Mouse (Mus musculus): ENCODE data around the gene Chd3. TPM values are rescaled to one million over a fixed set of nuclear protein-coding genes. Genes with fewer than 3 reads are reported as not detected.
A peak's percentile ranks its signal among the peaks of the same experiment; 100 is the strongest.

The Chd3 gene
- 45.7 and 57.3 TPM in 2 replicates for total RNA-seq (2014; fragmentation: Nextera tagmentation)
- 21.0 and 49.2 TPM in 2 replicates for total RNA-seq (2017)

GRCm38 (mm10) chr11:69369215-69369989, at the start of gene Chd3:
Chd3 (minus strand) TSS chr11:69369406.
- ATAC-seq (replicated peaks; ENCODE audit: low FRiP score, low TSS enrichment, poor library complexity, severe bottlenecking): no peak

GRCm38 (mm10) chr11:69417449-69418384, 48.5 kb upstream of the Chd3 start:
- peak; percentile 47 for ATAC-seq (replicated peaks; ENCODE audit: low FRiP score, low TSS enrichment, poor library complexity, severe bottlenecking)

DNA sequence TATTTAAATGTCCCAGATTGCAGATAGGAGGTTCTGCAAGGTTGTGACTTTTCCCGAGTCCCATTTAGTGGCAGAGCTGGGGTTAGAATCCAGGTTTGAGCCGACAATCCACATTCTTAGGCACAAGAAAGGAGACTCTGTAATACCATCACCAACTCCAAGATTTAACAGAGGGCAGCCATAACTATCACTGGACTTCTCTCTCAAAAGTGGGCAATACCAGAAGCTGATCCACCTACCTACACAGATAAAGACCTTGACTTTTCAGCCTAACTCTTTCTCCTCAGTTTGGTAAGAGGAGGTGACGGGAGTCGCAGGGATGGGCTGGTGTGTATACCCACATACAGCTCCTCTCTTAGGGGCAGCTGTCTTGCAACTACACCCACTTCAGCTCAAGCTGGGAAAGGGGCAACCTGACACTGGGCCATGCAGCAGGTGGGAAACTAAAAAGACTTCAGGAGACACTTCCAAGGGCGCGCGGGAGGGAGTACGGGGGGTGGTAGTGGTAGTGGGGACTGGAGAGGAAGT, 47.8 kb upstream of the Chd3 start:
- no peak for ATAC-seq (replicated peaks; ENCODE audit: low FRiP score, low TSS enrichment, poor library complexity, severe bottlenecking)

GRCm38 (mm10) chr11:69416509-69416908, 47.3 kb upstream of the Chd3 start:
- no peak for ATAC-seq (replicated peaks; ENCODE audit: low FRiP score, low TSS enrichment, poor library complexity, severe bottlenecking)

- no peak for ATAC-seq (replicated peaks; ENCODE audit: low FRiP score, low TSS enrichment, poor library complexity, severe bottlenecking)
Measured at GRCm38 (mm10) chr11:69415668-69416451, 46.7 kb upstream of the Chd3 start.

DNA sequence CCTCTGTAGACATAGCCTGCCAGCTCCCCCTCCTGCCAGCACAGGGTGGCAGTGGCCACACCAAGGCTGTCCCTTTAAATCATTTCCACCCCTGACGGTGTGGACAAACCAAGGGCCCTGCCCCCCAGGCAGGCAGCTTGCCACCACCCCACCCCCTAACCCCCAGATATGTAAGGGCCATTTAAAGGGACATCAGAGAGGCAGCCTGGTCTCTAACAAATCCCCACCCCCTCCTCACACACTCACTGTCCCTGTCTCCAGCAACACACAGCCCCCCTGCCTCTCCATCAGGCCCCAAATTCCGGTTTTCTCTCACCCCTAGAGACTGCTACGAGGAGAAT, 46.1 kb upstream of the Chd3 start:
- no peak for ATAC-seq (replicated peaks; ENCODE audit: low FRiP score, low TSS enrichment, poor library complexity, severe bottlenecking)

DNA sequence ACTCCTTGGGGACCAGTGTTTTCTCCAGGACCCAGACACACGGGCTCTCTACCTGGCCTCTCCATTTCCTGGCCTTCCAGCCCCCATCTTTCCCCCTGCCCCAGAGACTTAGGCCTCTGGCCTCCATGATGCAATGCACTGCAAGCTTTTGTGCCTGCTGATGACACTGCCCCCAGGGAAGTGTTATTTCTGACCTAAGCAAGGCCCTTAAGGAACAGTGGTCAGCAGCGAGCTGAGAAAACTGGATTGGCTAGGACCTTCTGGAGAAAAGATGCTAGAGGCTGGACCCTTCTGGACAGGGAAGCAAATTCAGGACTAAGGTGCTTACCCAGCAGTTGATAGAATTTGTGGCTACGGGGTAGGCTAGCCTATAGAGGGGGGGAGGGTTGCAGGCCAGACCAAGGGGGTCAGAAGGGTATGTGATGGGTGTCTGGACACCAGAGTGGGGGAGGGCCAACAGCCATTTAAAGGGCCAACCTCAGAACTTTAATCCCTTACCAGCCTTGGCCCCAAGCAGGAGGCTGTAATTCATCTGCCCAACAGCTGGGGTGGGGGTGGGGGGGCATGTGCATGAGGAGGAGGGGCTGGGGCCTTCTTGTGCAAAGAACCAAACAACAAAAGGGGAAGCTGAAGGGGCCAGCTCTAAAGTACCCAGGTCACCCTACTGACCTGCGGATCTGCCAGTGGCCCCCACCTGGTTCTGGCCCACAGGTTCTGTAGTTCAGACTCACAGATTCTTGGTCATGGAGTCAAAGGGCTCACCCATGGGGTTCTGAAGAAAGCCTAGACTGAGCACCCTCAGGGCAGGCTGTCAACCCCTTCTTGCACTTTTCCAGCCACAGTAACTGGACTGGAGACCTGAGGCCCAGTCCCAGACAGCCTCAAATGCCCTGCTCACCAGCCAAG, 45.5 kb upstream of the Chd3 start:
- ATAC-seq (replicated peaks; ENCODE audit: low FRiP score, low TSS enrichment, poor library complexity, severe bottlenecking): no peak

DNA sequence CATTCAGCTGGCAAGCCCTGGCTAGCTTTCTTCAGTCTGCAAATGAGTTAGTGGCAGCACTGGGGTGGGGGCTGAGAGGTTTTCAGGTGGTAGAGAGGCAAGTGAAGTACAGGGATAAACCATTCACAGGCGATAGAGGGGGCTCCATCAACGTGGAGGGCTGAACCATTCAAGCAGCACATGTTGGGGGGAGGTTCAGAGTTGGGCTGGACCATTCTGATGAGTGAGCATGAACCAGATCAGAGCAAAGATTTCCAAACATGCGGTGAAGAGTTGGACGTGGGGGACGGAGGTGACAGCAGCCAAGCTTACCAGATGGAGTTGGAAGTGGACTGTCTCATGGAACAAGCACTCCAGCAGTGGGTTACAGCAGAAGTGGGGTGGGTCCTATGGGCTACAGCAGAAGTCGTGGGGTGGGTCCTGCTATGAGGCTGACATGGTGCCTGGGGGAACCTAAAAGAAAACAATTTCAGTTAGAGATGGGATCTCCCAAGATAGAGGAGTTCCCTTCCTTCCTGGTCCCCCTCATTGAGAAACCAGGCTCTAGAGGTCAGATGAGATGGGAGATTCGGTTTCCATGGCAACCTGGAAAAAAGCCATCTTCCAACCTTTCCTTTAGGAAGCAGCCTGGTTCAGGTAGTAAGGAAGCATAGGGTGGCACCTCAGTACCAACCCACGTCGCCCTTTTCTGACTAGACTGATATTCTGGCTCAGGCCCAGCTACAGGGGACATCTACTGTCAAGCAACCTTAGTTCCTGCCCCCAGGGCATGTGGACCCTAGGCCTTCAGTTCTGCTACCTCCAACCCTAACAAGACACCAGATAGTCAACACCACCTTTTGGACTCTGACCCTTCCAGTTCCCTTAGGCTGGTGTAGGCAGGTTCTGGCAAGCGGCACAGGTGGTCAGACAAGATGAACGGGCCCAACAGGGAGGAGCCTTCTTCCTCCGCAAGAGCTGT, 44.3 kb upstream of the Chd3 start, which contains the start of gene Kdm6b:
Kdm6b (minus strand) TSS at position 455 of the 961 bp plus-strand sequence.
- ATAC-seq (replicated peaks; ENCODE audit: low FRiP score, low TSS enrichment, poor library complexity, severe bottlenecking): no peak

- no peak for ATAC-seq (replicated peaks; ENCODE audit: low FRiP score, low TSS enrichment, poor library complexity, severe bottlenecking)
Measured at GRCm38 (mm10) chr11:69412548-69412947, 43.3 kb upstream of the Chd3 start.

- ATAC-seq (replicated peaks; ENCODE audit: low FRiP score, low TSS enrichment, poor library complexity, severe bottlenecking): peak; percentile 44
Measured at GRCm38 (mm10) chr11:69411538-69412203, 42.5 kb upstream of the Chd3 start.

DNA sequence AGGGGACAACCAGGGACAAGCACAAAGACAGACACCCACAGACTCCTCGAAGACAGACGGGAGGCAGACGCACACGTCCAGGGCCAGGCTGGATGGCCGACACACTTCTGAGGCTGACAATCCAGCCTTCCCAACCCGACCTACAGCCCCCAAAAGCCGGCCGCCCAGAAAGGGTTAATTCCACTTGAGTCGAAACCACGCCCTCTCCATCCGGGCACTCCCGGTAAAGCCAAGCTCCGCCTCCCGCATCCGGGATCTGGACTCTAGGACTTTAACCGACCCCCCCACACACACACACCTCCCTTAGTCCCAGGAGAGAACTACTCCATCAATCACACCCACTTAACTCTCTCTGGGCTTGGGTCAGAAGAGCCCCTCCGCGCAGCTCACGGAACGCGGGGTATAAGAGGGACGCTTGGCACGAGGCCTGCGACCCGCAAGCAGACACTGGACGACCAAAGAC, 41.9 kb upstream of the Chd3 start:
- ATAC-seq (replicated peaks; ENCODE audit: low FRiP score, low TSS enrichment, poor library complexity, severe bottlenecking): peak; percentile 7; the same call in 1 of the 2 replicates

DNA sequence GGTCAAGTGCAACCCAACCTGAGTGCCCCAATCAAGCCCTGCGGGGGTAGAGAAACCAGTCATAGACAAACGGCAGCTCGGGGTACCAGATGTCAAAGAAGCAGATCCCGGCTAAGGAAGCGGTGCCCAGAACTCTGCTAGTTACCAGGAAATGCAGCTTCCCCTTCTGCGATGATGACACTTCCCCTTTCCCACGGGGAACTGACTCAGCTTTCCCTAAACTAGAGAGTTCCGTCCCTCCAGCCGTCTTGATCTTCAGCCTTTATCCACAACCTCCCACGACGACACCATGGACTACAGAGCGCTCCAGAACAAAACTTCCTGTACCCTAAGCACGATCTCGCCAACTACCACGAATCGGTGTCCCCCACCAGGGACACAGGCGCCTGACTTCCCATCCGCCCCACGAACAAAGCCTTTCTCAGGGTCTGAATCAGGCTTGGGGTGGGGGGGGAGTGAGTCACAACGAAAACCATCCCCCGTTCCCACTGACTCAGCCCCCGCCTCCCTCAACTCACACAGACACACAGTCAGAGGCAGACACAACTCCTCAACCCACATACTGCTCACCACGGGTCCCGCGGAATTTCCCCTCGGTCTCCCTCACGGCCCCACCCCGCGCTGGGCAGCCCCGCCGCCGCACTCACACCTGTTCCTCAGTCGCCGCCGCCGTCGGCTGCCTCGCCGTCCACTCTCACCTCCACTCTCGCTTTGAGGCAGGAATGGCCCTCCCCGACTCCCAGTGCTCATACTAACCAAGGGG, 41.3 kb upstream of the Chd3 start:
- ATAC-seq (replicated peaks; ENCODE audit: low FRiP score, low TSS enrichment, poor library complexity, severe bottlenecking): peak; percentile 1; the same call in 1 of the 2 replicates

DNA sequence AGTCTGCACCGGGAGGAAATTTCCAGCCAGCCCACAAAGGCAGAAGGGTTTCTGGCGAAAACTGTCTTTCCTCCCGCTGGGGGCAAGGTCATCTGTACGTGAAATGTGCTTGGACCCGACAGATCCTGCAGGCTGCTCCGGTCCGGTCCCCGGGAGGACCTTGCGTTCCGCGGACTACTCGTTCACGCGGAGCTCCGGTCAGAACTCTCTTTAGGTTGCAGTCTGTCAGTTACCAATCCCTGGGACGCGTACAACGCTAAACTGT, 40.8 kb upstream of the Chd3 start:
- no peak for ATAC-seq (replicated peaks; ENCODE audit: low FRiP score, low TSS enrichment, poor library complexity, severe bottlenecking)

DNA sequence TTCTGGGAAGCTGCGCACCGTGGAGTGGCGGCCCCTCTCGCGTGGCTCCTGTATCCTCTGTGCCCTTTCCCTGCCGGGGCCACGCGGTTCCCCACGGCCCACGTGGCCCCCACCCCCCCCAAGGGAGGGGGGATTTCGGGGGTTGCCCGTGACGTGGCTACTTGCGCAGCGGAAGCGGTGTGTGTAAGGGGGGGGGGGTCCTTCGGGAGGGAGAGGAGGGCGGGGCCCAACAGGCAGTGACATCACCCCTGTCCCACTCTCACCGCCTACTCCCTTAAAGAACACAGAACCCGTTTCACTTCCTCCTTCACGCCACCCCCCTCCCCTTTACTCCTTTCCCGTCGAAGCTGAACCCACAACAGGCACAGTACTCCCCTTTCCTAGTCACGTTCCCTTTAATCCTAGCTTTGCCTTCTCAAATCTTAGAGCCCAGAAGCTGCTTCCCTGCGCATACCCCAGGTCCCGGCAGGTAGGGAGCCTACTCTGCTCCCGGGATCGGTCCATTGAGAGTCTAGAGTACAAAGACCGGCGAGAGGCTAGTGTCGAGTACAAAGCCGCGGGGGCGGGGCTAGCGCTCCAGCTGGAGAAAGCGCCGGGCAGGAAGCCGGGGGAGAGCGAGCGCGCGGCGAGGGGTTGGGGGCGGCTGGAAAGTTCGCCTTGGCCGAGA, 40.3 kb upstream of the Chd3 start:
- ATAC-seq (replicated peaks; ENCODE audit: low FRiP score, low TSS enrichment, poor library complexity, severe bottlenecking): peak; percentile 8

- ATAC-seq (replicated peaks; ENCODE audit: low FRiP score, low TSS enrichment, poor library complexity, severe bottlenecking): peak; percentile 66
Measured at GRCm38 (mm10) chr11:69408541-69409377, 39.6 kb upstream of the Chd3 start.
